Mouse (Mus musculus): ENCODE results near the gene Patl2. TPM values are rescaled to one million over a fixed set of nuclear protein-coding genes. Genes with fewer than 3 reads are reported as not detected.
"Not testable (repeated sequence)": the region's sequence is repeated elsewhere in the genome, so short reads cannot be mapped to it uniquely, and the experiment has no call there.

The Patl2 gene
- not detected for total RNA-seq (2021)
- long read RNA-seq, experiment 1 = 0 reads
- long read RNA-seq, experiment 2 = 0 reads

- no peak for DNase-seq
Observed at GRCm38 (mm10) chr2:122186106-122186505, at the start of gene Patl2, which contains the start of gene Terb2. TSS of gene Patl2 (minus strand) at chr2:122186189. TSS of gene Terb2 (plus strand) at chr2:122186272.

GRCm38 (mm10) chr2:122235425-122235824 lies 49.4 kb upstream of the Patl2 start:
- no peak for DNase-seq

- DNase-seq = peak; percentile 76
Observed at GRCm38 (mm10) chr2:122234611-122235288, 48.8 kb upstream of the Patl2 start, which contains the start of gene Sord. TSS of gene Sord (plus strand) at chr2:122234749.

- DNase-seq = no peak
Observed at GRCm38 (mm10) chr2:122233759-122234557, 48.0 kb upstream of the Patl2 start.

GRCm38 (mm10) chr2:122233341-122233740 lies 47.4 kb upstream of the Patl2 start:
- no peak for DNase-seq

- no peak for DNase-seq
Observed at GRCm38 (mm10) chr2:122231616-122232015, 45.6 kb upstream of the Patl2 start.

- DNase-seq = no peak
Observed at GRCm38 (mm10) chr2:122230395-122230794, 44.4 kb upstream of the Patl2 start.

- DNase-seq = no peak
Observed at GRCm38 (mm10) chr2:122223654-122224053, 37.7 kb upstream of the Patl2 start.

GRCm38 (mm10) chr2:122222272-122222671 lies 36.3 kb upstream of the Patl2 start:
- DNase-seq = no peak

GRCm38 (mm10) chr2:122221798-122222197 lies 35.8 kb upstream of the Patl2 start:
- no peak for DNase-seq

- no peak for DNase-seq
Observed at GRCm38 (mm10) chr2:122221378-122221777, 35.4 kb upstream of the Patl2 start.

- no peak for DNase-seq
Observed at GRCm38 (mm10) chr2:122218234-122218633, 32.2 kb upstream of the Patl2 start.

- DNase-seq = not testable (repeated sequence)
Observed at GRCm38 (mm10) chr2:122217075-122217474, 31.1 kb upstream of the Patl2 start.

GRCm38 (mm10) chr2:122210534-122211228 lies 24.7 kb upstream of the Patl2 start:
- no peak for DNase-seq

GRCm38 (mm10) chr2:122206440-122207107 lies 20.6 kb upstream of the Patl2 start:
- DNase-seq = no peak

- no peak for DNase-seq
Observed at GRCm38 (mm10) chr2:122201501-122201900, 15.5 kb upstream of the Patl2 start.

GRCm38 (mm10) chr2:122194509-122194929 lies 8.5 kb upstream of the Patl2 start:
- no peak for DNase-seq

- no peak for DNase-seq
Observed at GRCm38 (mm10) chr2:122191849-122192248, 5.9 kb upstream of the Patl2 start.

- DNase-seq = no peak
Observed at GRCm38 (mm10) chr2:122186751-122187150, 762 bp upstream of the Patl2 start.

- DNase-seq = no peak
Observed at GRCm38 (mm10) chr2:122185086-122185485, 903 bp downstream of the Patl2 start.

GRCm38 (mm10) chr2:122180051-122180822 lies 5.8 kb downstream of the Patl2 start:
- DNase-seq = no peak

Measured in gastrocnemius, postnatal 25 days (tissue).